In the genomic region with DNA sequence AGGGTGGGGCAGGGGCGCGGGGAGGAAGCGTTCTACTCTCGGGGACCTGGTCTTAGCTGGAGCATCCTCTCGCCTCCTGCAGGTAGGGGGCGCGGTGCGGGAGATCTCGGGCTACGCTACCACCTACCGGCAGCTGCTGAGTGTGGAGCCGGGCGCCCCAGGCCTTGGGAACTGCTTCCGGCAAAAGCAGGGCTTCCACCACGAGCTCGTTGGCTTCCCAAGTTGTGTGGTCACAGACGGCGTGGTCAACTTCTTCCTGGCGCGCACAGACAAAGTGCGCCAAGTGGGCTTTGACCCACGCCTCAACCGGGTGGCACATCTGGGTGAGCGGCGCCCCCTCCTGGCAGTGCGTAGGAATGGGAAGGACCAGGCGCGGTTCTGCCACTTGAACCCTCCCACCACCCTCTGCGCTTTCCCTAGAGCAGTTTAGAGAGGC, we compare ENCODE assay signal across 1 mouse cellular context.
TF ChIP-seq lines count a peak whose summit lies in the region.

No protein-coding gene starts in this region.

TF ChIP-seq in MEL, 35 proteins besides CTCF, POLR2A, EP300 and RAD21:
- TF ChIP-seq MAFK (IDR thresholded peaks at IDR 0.05; ENCODE audit: borderline replicate concordance, low read depth, low read length) (no peak), TAL1 (IDR thresholded peaks at IDR 0.05; ENCODE audit: low read length) (no peak), SMC3 (IDR thresholded peaks at IDR 0.05; ENCODE audit: low read depth, low read length) (peak; percentile 43), ZC3H11A (IDR thresholded peaks at IDR 0.05; ENCODE audit: low read depth, low read length) (0 out of 2 replicates have a peak, but pooled peaks have one; percentile 16)
TF ChIP-seq in MEL: peak in this region for 2.
